Mouse (Mus musculus): ENCODE data around the gene Caskin1.
A peak's percentile ranks its signal among the peaks of the same experiment; 100 is the strongest.
"Not testable (repeated sequence)": the region's sequence is repeated elsewhere in the genome, so short reads cannot be mapped to it uniquely, and the experiment has no call there.

Caskin1 gene

GRCm38 (mm10) chr17:24488186-24488661 is at the start of gene Caskin1:
Gene Caskin1, plus strand, starts transcription at chr17:24488601.
- peak; percentile 59 for DNase-seq (ENCODE audit: low spot score)

- no peak for DNase-seq (ENCODE audit: low spot score)
These were observed 48.0 kb upstream of the Caskin1 start for GRCm38 (mm10) chr17:24440377-24440776.

- DNase-seq (ENCODE audit: low spot score) = peak; percentile 37
These were observed 47.3 kb upstream of the Caskin1 start for GRCm38 (mm10) chr17:24441148-24441547.

- DNase-seq (ENCODE audit: low spot score) = no peak
These were observed 46.3 kb upstream of the Caskin1 start for GRCm38 (mm10) chr17:24442107-24442506.

- no peak for DNase-seq (ENCODE audit: low spot score)
These were observed 45.7 kb upstream of the Caskin1 start, which contains the start of gene Dnase1l2 for GRCm38 (mm10) chr17:24442632-24443155. Gene Dnase1l2, minus strand, starts transcription at chr17:24443105.

- DNase-seq (ENCODE audit: low spot score) = no peak
These were observed 45.0 kb upstream of the Caskin1 start for GRCm38 (mm10) chr17:24443409-24443808.

GRCm38 (mm10) chr17:24446590-24446989 is 41.8 kb upstream of the Caskin1 start:
- DNase-seq (ENCODE audit: low spot score) = no peak

GRCm38 (mm10) chr17:24449507-24449906 is 38.9 kb upstream of the Caskin1 start:
- DNase-seq (ENCODE audit: low spot score) = no peak

GRCm38 (mm10) chr17:24451220-24451619 is 37.2 kb upstream of the Caskin1 start:
- no peak for DNase-seq (ENCODE audit: low spot score)

GRCm38 (mm10) chr17:24453372-24453771 is 35.0 kb upstream of the Caskin1 start:
- DNase-seq (ENCODE audit: low spot score) = no peak

GRCm38 (mm10) chr17:24454218-24454755 is 34.1 kb upstream of the Caskin1 start:
- DNase-seq (ENCODE audit: low spot score) = no peak

- DNase-seq (ENCODE audit: low spot score) = peak; percentile 99
These were observed 33.5 kb upstream of the Caskin1 start for GRCm38 (mm10) chr17:24454756-24455522.

GRCm38 (mm10) chr17:24455523-24456206 is 32.7 kb upstream of the Caskin1 start:
- DNase-seq (ENCODE audit: low spot score) = not testable (repeated sequence)

- DNase-seq (ENCODE audit: low spot score) = peak; percentile 78
These were observed 26.8 kb upstream of the Caskin1 start for GRCm38 (mm10) chr17:24461580-24461979.

GRCm38 (mm10) chr17:24462932-24463331 is 25.5 kb upstream of the Caskin1 start:
- DNase-seq (ENCODE audit: low spot score) = no peak

- peak; percentile 57 for DNase-seq (ENCODE audit: low spot score)
These were observed 24.8 kb upstream of the Caskin1 start for GRCm38 (mm10) chr17:24463374-24464133.

- no peak for DNase-seq (ENCODE audit: low spot score)
These were observed 19.7 kb upstream of the Caskin1 start for GRCm38 (mm10) chr17:24468636-24469246.

GRCm38 (mm10) chr17:24469336-24469909 is 19.0 kb upstream of the Caskin1 start:
- DNase-seq (ENCODE audit: low spot score) = no peak

GRCm38 (mm10) chr17:24469910-24470602 is 18.3 kb upstream of the Caskin1 start, which contains the start of the genes E4f1 and Pgp:
Gene E4f1, minus strand, starts transcription at chr17:24470313.
Gene Pgp, plus strand, starts transcription at chr17:24470392.
- DNase-seq (ENCODE audit: low spot score) = peak; percentile 98

Data from retina, embryonic 14.5 days (tissue).